Mouse (Mus musculus) heart, embryonic 14.5 days (tissue): ENCODE data around the gene Disp1. TPM values are rescaled to one million over a fixed set of nuclear protein-coding genes. Genes with fewer than 3 reads are reported as not detected.
A peak's percentile ranks its signal among the peaks of the same experiment; 100 is the strongest.

Source experiments
- ATAC-seq: fragments of 200-750 bp; cut with Nextera tagmentation; 2 replicates; pipeline ENCODE4 v1.8.0; 2017; ENCODE audit warnings: low read depth, moderate TSS enrichment; ENCODE audit not compliant: insufficient number of reproducible peaks, insufficient read depth, low FRiP score
- H3K27ac ChIP-seq, 2 experiments: fragments of 200-500 bp in 1 of 2; fragments of 300-500 bp in 1 of 2; sonication (generic) in 1 of 2; replicated peaks in 1 of 2; 2 replicates each; pipeline ENCODE4 v1.5.1; 2012 to 2014; ENCODE audit warnings: low read depth in 2 of 2, low read length in 2 of 2, control low read depth in 1 of 2, mild to moderate bottlenecking in 1 of 2, mixed read lengths in 1 of 2; ENCODE audit not compliant: control insufficient read depth in 1 of 2, insufficient read depth in 1 of 2
- H3K27me3 ChIP-seq: fragments of 300-500 bp; sonication (generic); 2 replicates; pipeline ENCODE4 v1.6.1; 2014; ENCODE audit warnings: mild to moderate bottlenecking, low read length, control low read depth; ENCODE audit not compliant: control insufficient read depth, insufficient read depth
- H3K36me3 ChIP-seq: fragments of 300-500 bp; sonication (generic); 2 replicates; pipeline ENCODE4 v1.6.1; 2014; ENCODE audit warnings: mild to moderate bottlenecking, control low read depth, low read length, mixed read lengths; ENCODE audit not compliant: control insufficient read depth, insufficient read depth
- H3K4me1 ChIP-seq, 2 experiments: fragments of 200-500 bp in 1 of 2; fragments of 300-500 bp in 1 of 2; sonication (generic) in 1 of 2; 2 replicates each; pipeline ENCODE4 v1.6.1; 2012 to 2014; ENCODE audit warnings: low read length in 2 of 2, control low read depth in 1 of 2, mixed read lengths in 1 of 2; ENCODE audit not compliant: control insufficient read depth in 2 of 2, insufficient read depth in 2 of 2
- H3K4me2 ChIP-seq: fragments of 300-500 bp; sonication (generic); 2 replicates; pipeline ENCODE4 v1.6.1; 2014; ENCODE audit warnings: mild to moderate bottlenecking, low read length
- H3K4me3 ChIP-seq, 2 experiments: fragments of 200-500 bp in 1 of 2; fragments of 300-500 bp in 1 of 2; sonication (generic) in 1 of 2; 2 replicates each; pipeline ENCODE4 v1.5.1; 2012 to 2014; ENCODE audit warnings: low read length in 2 of 2, mild to moderate bottlenecking in 2 of 2, control low read depth in 1 of 2, low read depth in 1 of 2, moderate library complexity in 1 of 2; ENCODE audit not compliant: control insufficient read depth in 1 of 2, insufficient read depth in 1 of 2
- H3K9ac ChIP-seq: fragments of 300-500 bp; sonication (generic); 2 replicates; pipeline ENCODE4 v1.6.1; 2014; ENCODE audit warnings: mild to moderate bottlenecking, low read length
- H3K9me3 ChIP-seq: fragments of 300-500 bp; sonication (generic); 2 replicates; pipeline ENCODE4 v1.6.1; 2016; ENCODE audit warnings: low read length, control low read depth; ENCODE audit not compliant: control insufficient read depth
- WGBS: fragments of 180-500 bp; shearing (Covaris S2); extraction: QIAGEN DNeasy Blood & Tissue Kit; methylation state at CpG from one replicate; pipeline ENCODE4 v1.1.7; 2014; 5-methylcytosine and 5-hydroxymethylcytosine counted together
- polyA plus RNA-seq: library from polyadenylated mRNA; unstranded; fragments of >200 nt; fragmentation: Nextera tagmentation; extraction: Ambion mirVana; gene quantifications from 2 replicates; pipeline ENCODE4 v1.2.1, GENCODE M21; 2014

The Disp1 gene
- polyA plus RNA-seq, 1 experiment from 2014 or later: 10.8 TPM

DNA sequence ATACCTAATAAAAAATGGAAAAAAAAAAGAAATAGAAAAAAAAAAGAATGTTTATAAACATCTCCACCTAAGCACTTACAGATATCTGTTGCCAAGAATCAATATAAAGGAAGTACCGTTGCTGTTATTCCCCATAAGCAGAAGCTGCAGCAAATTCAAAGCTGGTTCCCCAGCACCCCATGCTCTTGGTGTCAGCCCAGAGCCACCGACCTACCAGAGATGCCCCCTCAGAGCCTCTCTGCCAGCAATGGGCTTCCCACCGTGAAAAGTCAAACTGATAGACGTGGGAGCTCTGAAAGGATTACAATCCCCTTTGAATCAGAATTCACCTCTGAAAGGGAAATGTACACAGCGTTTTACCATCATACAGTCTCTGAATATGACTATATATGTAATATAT is 78.8 kb downstream of the Disp1 start:
- H3K4me1 ChIP-seq: peaks cover 18 to 31% of the 10 kb centered on the region in 2 experiments
- H3K4me2 ChIP-seq: no peak overlapping the region
- no peak overlapping the region for H3K9ac ChIP-seq
- no peaks in the 10 kb centered on the region for H3K27me3 ChIP-seq
- ATAC-seq: no peak
- H3K9me3 ChIP-seq: no peaks in the 10 kb centered on the region
- 72% methylated on average over 5 of the region's 5 CpGs for WGBS
- H3K36me3 ChIP-seq: no peaks in the 10 kb centered on the region
- no peak overlapping the region for H3K27ac ChIP-seq
- H3K4me3 ChIP-seq: no peak overlapping the region

DNA sequence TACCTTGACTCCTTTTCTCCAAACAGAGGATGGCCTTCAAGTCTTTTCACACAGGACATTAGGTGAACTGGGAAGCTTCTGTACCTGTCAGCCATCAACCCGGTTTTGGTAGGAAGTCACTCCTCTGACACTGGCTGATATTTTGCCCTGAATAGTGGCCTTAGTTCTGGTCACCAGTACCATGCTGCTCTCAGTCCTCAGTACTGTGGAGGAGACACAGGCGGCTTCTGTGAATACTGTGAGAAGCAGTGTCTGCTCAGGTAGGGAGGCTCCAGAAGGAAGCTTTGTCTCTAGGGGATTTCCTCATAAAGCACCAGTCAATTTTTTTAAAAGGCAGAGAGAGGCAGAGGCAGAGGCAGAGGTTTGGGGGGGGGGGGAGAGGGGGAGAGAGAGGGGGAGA is 80.0 kb downstream of the Disp1 start:
- Histone ChIP-seq H3K9me3 (no peaks in the 10 kb centered on the region), H3K9ac (no peak overlapping the region), H3K4me3 (no peak overlapping the region), H3K4me2 (no peak overlapping the region), H3K36me3 (no peaks in the 10 kb centered on the region), H3K27ac (no peak overlapping the region), H3K27me3 (no peaks in the 10 kb centered on the region), H3K4me1 (peaks cover 15 to 21% of the 10 kb centered on the region in 2 experiments)
- ATAC-seq: no peak
- 60% methylated on average over 2 of the region's 2 CpGs for WGBS

DNA sequence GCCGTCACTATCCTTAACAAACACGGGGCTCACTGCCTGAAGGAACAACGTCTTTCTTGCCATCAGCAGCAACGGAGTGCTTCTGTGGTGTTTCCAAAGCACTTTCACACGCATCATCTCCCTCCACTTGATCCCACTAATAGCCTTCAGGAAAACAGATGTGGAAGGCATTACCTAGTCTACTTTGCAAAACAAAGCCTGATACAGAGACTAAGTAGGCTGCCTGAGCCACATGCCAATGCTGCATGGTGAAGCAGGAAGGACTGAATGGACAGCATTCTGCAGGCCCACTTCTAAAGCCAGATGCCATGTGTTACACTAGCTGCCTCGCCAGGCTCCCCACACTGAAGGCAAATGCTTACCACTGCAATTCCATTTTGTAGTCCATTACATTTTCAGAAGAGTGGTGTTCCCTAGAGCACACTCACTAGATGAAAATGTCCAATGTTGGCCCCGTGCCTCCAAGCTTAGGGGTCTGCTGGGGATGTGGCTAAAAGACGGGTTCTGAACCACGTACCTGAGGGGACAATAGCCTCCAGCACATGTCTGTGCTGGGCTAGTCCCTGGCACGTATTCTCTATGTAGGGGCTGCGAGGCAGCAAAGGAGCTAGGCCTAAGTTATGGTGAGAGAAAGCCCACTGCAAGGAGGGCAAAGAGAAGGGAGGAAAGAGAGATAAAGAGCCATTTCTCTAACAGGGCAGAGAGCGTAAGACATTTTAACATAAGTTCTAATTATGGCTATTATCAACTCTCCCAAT is 80.6 kb downstream of the Disp1 start:
- Histone ChIP-seq H3K27ac (no peak overlapping the region), H3K4me1 (peaks cover 12 to 19% of the 10 kb centered on the region in 2 experiments), H3K4me2 (no peak overlapping the region), H3K9ac (no peak overlapping the region), H3K36me3 (no peaks in the 10 kb centered on the region), H3K4me3 (no peak overlapping the region), H3K9me3 (no peaks in the 10 kb centered on the region), H3K27me3 (no peaks in the 10 kb centered on the region)
- WGBS: 71% methylated on average over 12 of the region's 12 CpGs
- ATAC-seq: no peak

DNA sequence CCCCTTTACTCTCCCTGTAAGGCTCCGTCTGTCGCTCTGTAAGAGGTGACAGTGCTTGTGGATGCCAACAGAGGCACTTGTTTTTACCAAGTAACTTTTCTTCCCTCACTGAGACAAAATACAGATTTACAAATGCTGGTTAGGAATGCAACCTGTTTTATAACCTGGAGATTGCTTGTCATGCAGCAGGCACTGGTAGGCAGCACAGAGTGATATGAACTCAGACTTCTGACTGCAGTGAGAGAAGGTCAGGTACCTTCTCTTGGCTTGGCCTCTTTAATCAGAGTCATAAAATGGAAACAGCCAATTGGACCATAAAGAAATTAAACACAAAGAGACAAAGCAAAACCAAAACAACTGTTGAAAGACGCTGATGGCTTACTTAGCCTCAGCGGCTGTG is 83.2 kb downstream of the Disp1 start:
- Histone ChIP-seq H3K9me3 (no peaks in the 10 kb centered on the region), H3K9ac (no peak overlapping the region)
- 65% methylated on average over 4 of the region's 4 CpGs for WGBS

DNA sequence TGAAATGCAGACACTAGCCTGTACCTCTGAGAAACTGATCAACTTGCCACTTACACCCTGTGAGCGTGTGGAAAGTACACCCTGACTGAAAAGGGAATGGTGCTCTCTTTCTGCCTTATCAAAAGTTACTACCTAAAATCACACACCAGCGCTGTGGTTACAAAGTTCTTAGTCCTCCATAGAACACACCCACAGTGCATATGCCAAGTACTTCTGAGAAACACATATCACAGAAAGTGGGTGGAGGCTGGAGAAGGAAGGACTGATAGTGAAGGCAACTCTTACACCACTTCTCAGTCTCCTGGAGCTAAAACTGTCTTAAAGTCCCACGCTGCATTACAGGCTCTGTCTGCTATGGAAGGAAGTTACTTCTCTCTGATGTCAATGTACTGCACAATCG is 86.9 kb downstream of the Disp1 start:
- Histone ChIP-seq H3K4me1 (peaks cover 2 to 26% of the 10 kb centered on the region in 2 experiments; a peak in 3 of 4 replicates), H3K4me2 (no peak overlapping the region), H3K4me3 (no peak overlapping the region), H3K9ac (no peak overlapping the region), H3K27ac (peak overlapping the region; percentile 16 to 38; a peak in 2 of 4 replicates), H3K27me3 (no peaks in the 10 kb centered on the region), H3K36me3 (peaks cover 8% of the 10 kb centered on the region; the same call in 1 of the 2 replicates), H3K9me3 (no peaks in the 10 kb centered on the region)
- 51% methylated on average over 4 of the region's 4 CpGs for WGBS
- peak; percentile 47; the same call in 1 of the 2 replicates for ATAC-seq

More for the DNA sequence above, 83.2 kb downstream of the Disp1 start:
- no peak overlapping the region for H3K27ac ChIP-seq
- no peak overlapping the region for H3K4me2 ChIP-seq
- H3K4me3 ChIP-seq: no peak overlapping the region
- H3K36me3 ChIP-seq: peaks cover 8% of the 10 kb centered on the region; the same call in 1 of the 2 replicates
- peaks cover 10 to 28% of the 10 kb centered on the region in 2 experiments for H3K4me1 ChIP-seq
- no peak for ATAC-seq
- no peaks in the 10 kb centered on the region for H3K27me3 ChIP-seq

DNA sequence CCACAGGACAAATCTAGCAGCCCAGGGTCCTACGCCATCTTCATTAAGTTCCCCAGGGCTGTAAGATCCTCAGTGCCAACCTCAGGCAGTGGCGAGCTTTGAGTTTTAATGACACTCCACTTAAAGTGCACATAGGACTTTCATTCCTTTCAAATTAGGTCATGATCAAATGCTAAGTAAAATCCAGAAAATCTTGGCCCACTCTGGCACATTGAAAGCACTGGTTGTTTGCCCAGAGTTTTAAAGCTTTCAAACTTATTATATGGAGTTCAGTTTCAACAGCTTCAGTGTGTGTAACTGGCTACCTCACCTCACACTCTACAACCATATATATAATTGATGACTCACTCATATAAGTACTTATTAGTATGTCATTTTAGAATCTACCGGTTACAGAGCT is 87.9 kb downstream of the Disp1 start:
- no peak overlapping the region for H3K4me2 ChIP-seq
- no peaks in the 10 kb centered on the region for H3K27me3 ChIP-seq
- H3K9ac ChIP-seq: no peak overlapping the region
- peaks cover 8% of the 10 kb centered on the region; the same call in 1 of the 2 replicates for H3K36me3 ChIP-seq
- no peak overlapping the region for H3K27ac ChIP-seq
- peaks cover under 1 to 26% of the 10 kb centered on the region in 2 experiments; a peak in 3 of 4 replicates for H3K4me1 ChIP-seq
- ATAC-seq: no peak
- no peaks in the 10 kb centered on the region for H3K9me3 ChIP-seq
- no peak overlapping the region for H3K4me3 ChIP-seq
- 67% methylated on average over 3 of the region's 3 CpGs for WGBS

DNA sequence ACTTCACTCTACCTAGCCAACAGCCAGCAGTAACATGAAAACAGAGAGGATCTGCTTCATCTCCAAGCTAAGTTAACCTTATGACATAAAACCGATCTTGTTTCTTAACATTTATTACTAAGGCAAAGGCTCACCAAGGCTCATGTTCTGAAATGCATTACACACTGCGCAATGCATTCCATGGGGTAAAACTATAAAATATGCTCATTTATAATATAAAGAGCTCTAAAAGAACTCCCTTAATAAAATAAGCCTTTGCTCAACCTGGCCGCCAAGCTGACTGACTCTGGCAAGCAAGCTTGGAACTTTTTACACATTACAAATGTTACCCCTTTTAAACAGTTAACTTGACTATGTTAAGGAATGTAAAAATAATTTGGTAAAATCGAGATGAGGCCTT is 94.1 kb downstream of the Disp1 start:
- H3K36me3 ChIP-seq: no peaks in the 10 kb centered on the region
- no peak overlapping the region for H3K4me3 ChIP-seq
- no peak overlapping the region for H3K9ac ChIP-seq
- H3K27ac ChIP-seq: no peak overlapping the region
- H3K9me3 ChIP-seq: no peaks in the 10 kb centered on the region
- H3K4me1 ChIP-seq: no peaks in the 10 kb centered on the region; a peak in 1 of 4 replicates
- H3K4me2 ChIP-seq: no peak overlapping the region
- H3K27me3 ChIP-seq: no peaks in the 10 kb centered on the region
- no peak for ATAC-seq
- 77% methylated on average over 4 of the region's 4 CpGs for WGBS
